Mouse (Mus musculus): Measurements from ENCODE around the gene Il2rb.

DNA sequence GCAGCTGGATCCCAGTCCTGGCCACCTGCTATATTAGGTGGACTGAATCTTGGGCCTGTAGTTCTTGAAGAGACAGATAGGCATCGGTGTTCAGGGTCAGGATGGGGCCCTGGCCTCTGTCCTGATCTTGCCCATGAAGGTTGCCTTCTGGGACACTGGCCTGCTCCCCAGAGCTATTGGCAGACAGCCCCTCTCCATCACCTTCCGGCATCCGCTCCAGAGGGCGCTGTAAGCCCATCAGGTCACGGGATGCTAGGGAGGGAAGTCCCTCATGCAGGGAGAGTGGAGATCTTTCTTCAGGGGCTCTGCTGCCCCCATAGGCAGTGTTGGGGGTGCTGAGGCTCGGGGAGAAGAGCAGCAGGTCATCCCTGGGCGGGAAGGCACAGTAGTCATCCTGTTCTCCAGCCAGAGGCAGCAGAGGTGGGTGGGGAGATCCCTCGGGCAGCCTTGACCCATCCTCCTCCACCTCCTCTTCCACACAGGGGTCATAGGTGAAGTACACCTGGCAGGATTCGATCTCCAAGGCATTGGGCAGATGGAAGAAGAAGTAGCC is 13.5 kb downstream of the Il2rb start:
- peak; percentile 28 for TF ChIP-seq CTCF (IDR thresholded peaks at IDR 0.05)
- TF ChIP-seq EP300 (IDR thresholded peaks at IDR 0.05), result no peak
